Mouse (Mus musculus): ENCODE measurements around the gene Mrpl47. TPM values are rescaled to one million over a fixed set of nuclear protein-coding genes. Genes with fewer than 3 reads are reported as not detected.
A peak's percentile ranks its signal among the peaks of the same experiment; 100 is the strongest.
"Not testable (repeated sequence)": the region's sequence is repeated elsewhere in the genome, so short reads cannot be mapped to it uniquely, and the experiment has no call there.

Gene Mrpl47
- polyA plus RNA-seq, 1 experiment from 2014 or later: 50.4 TPM

GRCm38 (mm10) chr3:32718271-32718670, 19.1 kb downstream of the Mrpl47 start:
- H3K36me3 ChIP-seq (replicated peaks; ENCODE audit: control insufficient read depth, insufficient read depth, low read depth, low read length): peaks cover 13% of the 10 kb centered on the region
- WGBS: 96% methylated on average over 5 of the region's 5 CpGs
- H3K27me3 ChIP-seq (ENCODE audit: control insufficient read depth, insufficient read depth, low read length): no peaks in the 10 kb centered on the region
- H3K9ac ChIP-seq (replicated peaks; ENCODE audit: low read length): no peak overlapping the region
- DNase-seq (ENCODE audit: low spot score) (no peak), ATAC-seq (replicated peaks; ENCODE audit: insufficient number of reproducible peaks, low FRiP score, low TSS enrichment, low read depth) (no peak)
- H3K9me3 ChIP-seq (replicated peaks; ENCODE audit: control insufficient read depth, low read length): no peaks in the 10 kb centered on the region
- no peak overlapping the region for H3K4me3 ChIP-seq (ENCODE audit: low read depth, low read length)
- no peak overlapping the region for H3K27ac ChIP-seq (replicated peaks; ENCODE audit: low read depth, low read length)
- no peaks in the 10 kb centered on the region for H3K4me1 ChIP-seq (ENCODE audit: control insufficient read depth, insufficient read depth, low read length)
- no peak overlapping the region for H3K4me2 ChIP-seq (ENCODE audit: low read depth, low read length)

GRCm38 (mm10) chr3:32717403-32717802, 20.0 kb downstream of the Mrpl47 start:
- H3K4me2 ChIP-seq (ENCODE audit: low read depth, low read length); DNase-seq (ENCODE audit: low spot score); ATAC-seq (replicated peaks; ENCODE audit: insufficient number of reproducible peaks, low FRiP score, low TSS enrichment, low read depth); H3K4me3 ChIP-seq (ENCODE audit: low read depth, low read length); H3K36me3 ChIP-seq (replicated peaks; ENCODE audit: control insufficient read depth, insufficient read depth, low read depth, low read length); H3K27me3 ChIP-seq (ENCODE audit: control insufficient read depth, insufficient read depth, low read length); H3K27ac ChIP-seq (replicated peaks; ENCODE audit: low read depth, low read length); H3K9ac ChIP-seq (replicated peaks; ENCODE audit: low read length); H3K4me1 ChIP-seq (ENCODE audit: control insufficient read depth, insufficient read depth, low read length); H3K9me3 ChIP-seq (replicated peaks; ENCODE audit: control insufficient read depth, low read length): not testable (repeated sequence)
- 98% methylated on average over 6 of the region's 6 CpGs for WGBS

- Histone ChIP-seq H3K4me2 (ENCODE audit: low read depth, low read length) (no peak overlapping the region), H3K9me3 (replicated peaks; ENCODE audit: control insufficient read depth, low read length) (no peaks in the 10 kb centered on the region), H3K4me1 (ENCODE audit: control insufficient read depth, insufficient read depth, low read length) (peaks cover 3% of the 10 kb centered on the region; the same call in 1 of the 2 replicates), H3K9ac (replicated peaks; ENCODE audit: low read length) (no peak overlapping the region), H3K27ac (replicated peaks; ENCODE audit: low read depth, low read length) (no peak overlapping the region), H3K36me3 (replicated peaks; ENCODE audit: control insufficient read depth, insufficient read depth, low read depth, low read length) (peaks cover 2% of the 10 kb centered on the region), H3K4me3 (ENCODE audit: low read depth, low read length) (no peak overlapping the region), H3K27me3 (ENCODE audit: control insufficient read depth, insufficient read depth, low read length) (no peaks in the 10 kb centered on the region)
- WGBS: 85% methylated on average over 3 of the region's 3 CpGs
- no peak for ATAC-seq (replicated peaks; ENCODE audit: insufficient number of reproducible peaks, low FRiP score, low TSS enrichment, low read depth)
- DNase-seq (ENCODE audit: low spot score): no peak
Measured at GRCm38 (mm10) chr3:32713711-32714110, 23.7 kb downstream of the Mrpl47 start.

GRCm38 (mm10) chr3:32709388-32709787, 28.0 kb downstream of the Mrpl47 start:
- H3K9me3 ChIP-seq (replicated peaks; ENCODE audit: control insufficient read depth, low read length): no peaks in the 10 kb centered on the region
- peak overlapping the region; percentile 88 for H3K4me3 ChIP-seq (ENCODE audit: low read depth, low read length)
- no peaks in the 10 kb centered on the region; the same call in 1 of the 2 replicates for H3K36me3 ChIP-seq (replicated peaks; ENCODE audit: control insufficient read depth, insufficient read depth, low read depth, low read length)
- H3K4me2 ChIP-seq (ENCODE audit: low read depth, low read length): peak overlapping the region; percentile 61
- H3K4me1 ChIP-seq (ENCODE audit: control insufficient read depth, insufficient read depth, low read length): peaks cover 3% of the 10 kb centered on the region; the same call in 1 of the 2 replicates
- ATAC-seq (replicated peaks; ENCODE audit: insufficient number of reproducible peaks, low FRiP score, low TSS enrichment, low read depth) (no peak), DNase-seq (ENCODE audit: low spot score) (peak; percentile 36)
- H3K9ac ChIP-seq (replicated peaks; ENCODE audit: low read length): peak overlapping the region; percentile 90
- 11% methylated on average over 9 of the region's 9 CpGs for WGBS
- H3K27me3 ChIP-seq (ENCODE audit: control insufficient read depth, insufficient read depth, low read length): no peaks in the 10 kb centered on the region
- H3K27ac ChIP-seq (replicated peaks; ENCODE audit: low read depth, low read length): peak overlapping the region; percentile 80; the same call in 1 of the 2 replicates

- ATAC-seq (replicated peaks; ENCODE audit: insufficient number of reproducible peaks, low FRiP score, low TSS enrichment, low read depth): peak; percentile 100
- Histone ChIP-seq H3K4me2 (ENCODE audit: low read depth, low read length) (peak overlapping the region; percentile 61), H3K9ac (replicated peaks; ENCODE audit: low read length) (peak overlapping the region; percentile 90), H3K4me3 (ENCODE audit: low read depth, low read length) (peak overlapping the region; percentile 88), H3K27ac (replicated peaks; ENCODE audit: low read depth, low read length) (peak overlapping the region; percentile 80), H3K4me1 (ENCODE audit: control insufficient read depth, insufficient read depth, low read length) (peaks cover 3% of the 10 kb centered on the region; the same call in 1 of the 2 replicates), H3K9me3 (replicated peaks; ENCODE audit: control insufficient read depth, low read length) (no peaks in the 10 kb centered on the region), H3K36me3 (replicated peaks; ENCODE audit: control insufficient read depth, insufficient read depth, low read depth, low read length) (no peaks in the 10 kb centered on the region; the same call in 1 of the 2 replicates), H3K27me3 (ENCODE audit: control insufficient read depth, insufficient read depth, low read length) (no peaks in the 10 kb centered on the region)
- DNase-seq (ENCODE audit: low spot score): peak; percentile 97
- under 1% methylated on average over 86 of the region's 90 CpGs for WGBS
Measured at GRCm38 (mm10) chr3:32708368-32709231, 28.8 kb downstream of the Mrpl47 start.

GRCm38 (mm10) chr3:32708052-32708367, 29.4 kb downstream of the Mrpl47 start:
- Histone ChIP-seq H3K9me3 (replicated peaks; ENCODE audit: control insufficient read depth, low read length) (no peaks in the 10 kb centered on the region), H3K4me3 (ENCODE audit: low read depth, low read length) (peak overlapping the region; percentile 88), H3K9ac (replicated peaks; ENCODE audit: low read length) (no peak overlapping the region), H3K36me3 (replicated peaks; ENCODE audit: control insufficient read depth, insufficient read depth, low read depth, low read length) (no peaks in the 10 kb centered on the region; the same call in 1 of the 2 replicates), H3K4me1 (ENCODE audit: control insufficient read depth, insufficient read depth, low read length) (peaks cover 3% of the 10 kb centered on the region; the same call in 1 of the 2 replicates), H3K27me3 (ENCODE audit: control insufficient read depth, insufficient read depth, low read length) (no peaks in the 10 kb centered on the region), H3K27ac (replicated peaks; ENCODE audit: low read depth, low read length) (no peak overlapping the region), H3K4me2 (ENCODE audit: low read depth, low read length) (peak overlapping the region; percentile 38; the same call in 1 of the 2 replicates)
- under 1% methylated on average over 4 of the region's 4 CpGs for WGBS
- ATAC-seq (replicated peaks; ENCODE audit: insufficient number of reproducible peaks, low FRiP score, low TSS enrichment, low read depth) (no peak), DNase-seq (ENCODE audit: low spot score) (no peak)

- H3K36me3 ChIP-seq (replicated peaks; ENCODE audit: control insufficient read depth, insufficient read depth, low read depth, low read length); H3K27ac ChIP-seq (replicated peaks; ENCODE audit: low read depth, low read length); DNase-seq (ENCODE audit: low spot score); H3K4me1 ChIP-seq (ENCODE audit: control insufficient read depth, insufficient read depth, low read length); H3K4me2 ChIP-seq (ENCODE audit: low read depth, low read length); H3K4me3 ChIP-seq (ENCODE audit: low read depth, low read length); H3K9ac ChIP-seq (replicated peaks; ENCODE audit: low read length); H3K9me3 ChIP-seq (replicated peaks; ENCODE audit: control insufficient read depth, low read length); ATAC-seq (replicated peaks; ENCODE audit: insufficient number of reproducible peaks, low FRiP score, low TSS enrichment, low read depth); H3K27me3 ChIP-seq (ENCODE audit: control insufficient read depth, insufficient read depth, low read length): not testable (repeated sequence)
- WGBS: 81% methylated on average over 9 of the region's 9 CpGs
Measured at GRCm38 (mm10) chr3:32705647-32706348, 31.6 kb downstream of the Mrpl47 start, which contains the start of gene Actl6a. Gene Actl6a (plus strand): TSS chr3:32706298.

- 85% methylated on average over 10 of the region's 10 CpGs for WGBS
- not testable (repeated sequence) for H3K4me3 ChIP-seq (ENCODE audit: low read depth, low read length); H3K27ac ChIP-seq (replicated peaks; ENCODE audit: low read depth, low read length); DNase-seq (ENCODE audit: low spot score); H3K4me1 ChIP-seq (ENCODE audit: control insufficient read depth, insufficient read depth, low read length); H3K9me3 ChIP-seq (replicated peaks; ENCODE audit: control insufficient read depth, low read length); H3K27me3 ChIP-seq (ENCODE audit: control insufficient read depth, insufficient read depth, low read length); H3K4me2 ChIP-seq (ENCODE audit: low read depth, low read length); ATAC-seq (replicated peaks; ENCODE audit: insufficient number of reproducible peaks, low FRiP score, low TSS enrichment, low read depth); H3K36me3 ChIP-seq (replicated peaks; ENCODE audit: control insufficient read depth, insufficient read depth, low read depth, low read length); H3K9ac ChIP-seq (replicated peaks; ENCODE audit: low read length)
Measured at GRCm38 (mm10) chr3:32704632-32705031, 32.8 kb downstream of the Mrpl47 start.

Measured in embryonic facial prominence, embryonic 11.5 days (tissue).